ENCODE assay signal across 7 mouse cellular contexts in the genomic region with DNA sequence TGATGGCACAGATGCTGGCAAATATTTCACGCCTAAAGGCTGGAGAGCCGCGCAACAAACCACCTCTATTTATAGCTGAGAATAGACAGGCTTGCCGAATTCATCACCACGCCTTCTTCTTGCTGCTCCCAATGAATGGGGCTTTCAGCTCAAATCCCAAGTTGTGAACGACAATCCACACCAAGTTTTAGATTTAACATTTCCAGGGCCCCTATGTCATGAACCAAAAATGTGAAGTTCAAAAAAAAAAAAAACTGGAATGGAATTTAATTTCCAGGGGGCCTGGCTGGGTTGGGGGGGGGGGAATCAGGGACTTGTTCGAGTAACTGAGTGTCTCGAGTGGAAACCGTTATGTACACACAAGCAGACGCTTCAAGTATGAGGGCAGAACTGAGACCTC. TPM values are rescaled to one million over a fixed set of nuclear protein-coding genes. Genes with fewer than 3 reads are reported as not detected.
DNase-seq lines count a peak whose midpoint lies in the region; ATAC-seq lines count a peak whose summit lies in the region.

No protein-coding gene starts in this region.

- peaks cover 39% of the 10 kb centered on the region for H3K4me1 ChIP-seq in limb, embryonic 10.5 days
- H3K4me1 ChIP-seq in stomach, embryonic 16.5 days (ENCODE audit: control insufficient read depth, insufficient read depth, low read length) = peaks cover 13% of the 10 kb centered on the region

- no peaks in the 10 kb centered on the region for H3K27me3 ChIP-seq in limb, embryonic 10.5 days (ENCODE audit: low read depth, poor library complexity, severe bottlenecking)
- no peaks in the 10 kb centered on the region for H3K27me3 ChIP-seq in stomach, embryonic 16.5 days (ENCODE audit: control insufficient read depth, insufficient read depth, low read length)

- peak; percentile 61 for DNase-seq in lung, postnatal 10 days
- no peak for DNase-seq in lung, postnatal 14 days
- peak; percentile 69 for DNase-seq in forelimb bud, embryonic 11.5 days (ENCODE audit: low read depth, low spot score)
- no peak for DNase-seq in limb, embryonic 10.5 days (ENCODE audit: low spot score)
- DNase-seq in adrenal gland, postnatal 10 days = no peak
- DNase-seq in ovary, adult 18-20 months (ENCODE audit: low spot score) = no peak

- H3K36me3 ChIP-seq in limb, embryonic 10.5 days = no peaks in the 10 kb centered on the region
- no peaks in the 10 kb centered on the region for H3K36me3 ChIP-seq in stomach, embryonic 16.5 days (ENCODE audit: control insufficient read depth, insufficient read depth, low read length)

- 53% methylated on average over 10 of the region's 10 CpGs for WGBS in limb, embryonic 10.5 days
- WGBS in stomach, embryonic 16.5 days = 19% methylated on average over 10 of the region's 10 CpGs

- peak; percentile 49; the same call in 1 of the 2 replicates for ATAC-seq in stomach, embryonic 16.5 days (ENCODE audit: insufficient read depth, low FRiP score)

- H3K9ac ChIP-seq in stomach, embryonic 16.5 days (ENCODE audit: low read length) = no peak overlapping the region

- peak overlapping the region; percentile 38 for H3K4me2 ChIP-seq in stomach, embryonic 16.5 days (ENCODE audit: low read depth, low read length)

- H3K4me3 ChIP-seq in limb, embryonic 10.5 days = peak overlapping the region; percentile 35
- H3K4me3 ChIP-seq in stomach, embryonic 16.5 days (replicated peaks; ENCODE audit: low read length) = no peak overlapping the region

- H3K27ac ChIP-seq in limb, embryonic 10.5 days = peak overlapping the region; percentile 90
- H3K27ac ChIP-seq in stomach, embryonic 16.5 days (ENCODE audit: low read length) = peak overlapping the region; percentile 83

- H3K9me3 ChIP-seq in limb, embryonic 10.5 days (replicated peaks) = no peaks in the 10 kb centered on the region
- no peaks in the 10 kb centered on the region for H3K9me3 ChIP-seq in stomach, embryonic 16.5 days (replicated peaks; ENCODE audit: control insufficient read depth, low read length)

RNA-seq across cellular contexts. Expression of a gene that starts 42.1 kb away (rescaled TPM):
- 21.8 and 27.9 TPM in 2 replicates for polyA plus RNA-seq in limb, embryonic 10.5 days (2016; fragmentation: Nextera tagmentation; extraction: Ambion mirVana)
- 15.0 and 15.4 TPM in 2 replicates for polyA plus RNA-seq in stomach, embryonic 16.5 days (2015; fragmentation: Nextera tagmentation; extraction: Ambion mirVana)
- 10 to 100 TPM; 49.2 to 53.4 TPM for total RNA-seq in adrenal gland, postnatal 10 days (2021)

Comparison
In these comparisons a context has a peak if more than half of its experiments do, and no peak if none do; other contexts are left out.
1. DNase-seq: peak in lung, postnatal 10 days (single experiment) and forelimb bud, embryonic 11.5 days (single experiment); none in lung, postnatal 14 days (single experiment), limb, embryonic 10.5 days (single experiment), adrenal gland, postnatal 10 days (single experiment) and ovary, adult 18-20 months (single experiment).